Mouse (Mus musculus) forebrain, embryonic 10.5 days (tissue): ENCODE data around the gene Diras2. TPM values are rescaled to one million over a fixed set of nuclear protein-coding genes. Genes with fewer than 3 reads are reported as not detected.

Experiments used
- DNase-seq: peaks from one replicate; pipeline ENCODE4 v3.0.0-alpha.2; 2017; ENCODE audit warnings: low spot score; ENCODE audit errors: extremely low spot score
- H3K27ac ChIP-seq: fragments of 300-500 bp; sonication (generic); 2 replicates; pipeline ENCODE4 v1.5.1; 2016; ENCODE audit warnings: mild to moderate bottlenecking
- H3K27me3 ChIP-seq: fragments of 300-500 bp; sonication (generic); 2 replicates; pipeline ENCODE4 v1.6.1; 2016; ENCODE audit warnings: mild to moderate bottlenecking; ENCODE audit not compliant: poor library complexity, severe bottlenecking
- H3K36me3 ChIP-seq: fragments of 300-500 bp; sonication (generic); replicated peaks from 2 replicates; pipeline ENCODE4 v1.6.1; 2016; ENCODE audit warnings: mild to moderate bottlenecking, moderate library complexity
- H3K4me1 ChIP-seq: fragments of 300-500 bp; sonication (generic); 2 replicates; pipeline ENCODE4 v1.6.1; 2016
- H3K4me3 ChIP-seq: fragments of 300-500 bp; sonication (generic); 2 replicates; pipeline ENCODE4 v1.5.1; 2016; ENCODE audit warnings: mild to moderate bottlenecking, moderate library complexity
- H3K9me3 ChIP-seq: fragments of 300-500 bp; sonication (generic); 2 replicates; pipeline ENCODE4 v1.6.1; 2016; ENCODE audit warnings: mild to moderate bottlenecking, moderate library complexity
- WGBS: fragments of 180-500 bp; shearing (Covaris S2); methylation state at CpG from one replicate; pipeline ENCODE4 v1.1.7; 2016; 5-methylcytosine and 5-hydroxymethylcytosine counted together
- polyA plus RNA-seq: library from polyadenylated mRNA; unstranded; fragments of >200 nt; fragmentation: Nextera tagmentation; extraction: Ambion mirVana; gene quantifications from 2 replicates; pipeline ENCODE4 v1.2.1, GENCODE M21; 2016

Diras2 gene
- polyA plus RNA-seq, 1 experiment from 2014 or later = 0.05 TPM

GRCm38 (mm10) chr13:52459982-52460381, 71.1 kb downstream of the Diras2 start:
- 80% methylated on average over 7 of the region's 7 CpGs for WGBS
- DNase-seq = no peak

GRCm38 (mm10) chr13:52457889-52458324, 73.2 kb downstream of the Diras2 start:
- Histone ChIP-seq H3K4me1 (peaks cover 10% of the 10 kb centered on the region), H3K27me3 (no peaks in the 10 kb centered on the region), H3K36me3 (no peaks in the 10 kb centered on the region), H3K27ac (peak overlapping the region; percentile 44; the same call in 1 of the 2 replicates), H3K4me3 (no peak overlapping the region), H3K9me3 (no peaks in the 10 kb centered on the region)
- WGBS = 53% methylated on average over 11 of the region's 11 CpGs
- DNase-seq = peak; percentile 25

More at GRCm38 (mm10) chr13:52459982-52460381, 71.1 kb downstream of the Diras2 start:
- Histone ChIP-seq H3K4me3 (no peak overlapping the region), H3K27ac (no peak overlapping the region), H3K27me3 (no peaks in the 10 kb centered on the region; the same call in 1 of the 2 replicates), H3K9me3 (no peaks in the 10 kb centered on the region), H3K4me1 (peaks cover 8% of the 10 kb centered on the region), H3K36me3 (no peaks in the 10 kb centered on the region)

GRCm38 (mm10) chr13:52457177-52457888, 73.7 kb downstream of the Diras2 start:
- H3K36me3 ChIP-seq = no peaks in the 10 kb centered on the region
- no peak overlapping the region for H3K4me3 ChIP-seq
- H3K27ac ChIP-seq = peak overlapping the region; percentile 44; the same call in 1 of the 2 replicates
- 82% methylated on average over 15 of the region's 15 CpGs for WGBS
- H3K27me3 ChIP-seq = no peaks in the 10 kb centered on the region
- no peaks in the 10 kb centered on the region for H3K9me3 ChIP-seq
- DNase-seq = no peak
- H3K4me1 ChIP-seq = peaks cover 14% of the 10 kb centered on the region

- 48% methylated on average over 9 of the region's 9 CpGs for WGBS
- no peak overlapping the region for H3K4me3 ChIP-seq
- H3K4me1 ChIP-seq = peaks cover 16% of the 10 kb centered on the region
- DNase-seq = no peak
- no peaks in the 10 kb centered on the region for H3K27me3 ChIP-seq
- no peaks in the 10 kb centered on the region for H3K9me3 ChIP-seq
- H3K36me3 ChIP-seq = no peaks in the 10 kb centered on the region
- H3K27ac ChIP-seq = no peak overlapping the region
Observed at GRCm38 (mm10) chr13:52455329-52455728, 75.8 kb downstream of the Diras2 start.

GRCm38 (mm10) chr13:52454708-52455250, 76.3 kb downstream of the Diras2 start:
- no peak overlapping the region for H3K27ac ChIP-seq
- no peaks in the 10 kb centered on the region for H3K36me3 ChIP-seq
- peaks cover 16% of the 10 kb centered on the region for H3K4me1 ChIP-seq
- no peak overlapping the region for H3K4me3 ChIP-seq
- no peaks in the 10 kb centered on the region for H3K9me3 ChIP-seq
- WGBS = 89% methylated on average over 11 of the region's 11 CpGs
- H3K27me3 ChIP-seq = no peaks in the 10 kb centered on the region
- DNase-seq = no peak

Other genes with a start within 250 kb of the Diras2 start
- gene Syk, start 51.9 kb upstream of the Diras2 start, polyA plus RNA-seq = 2.1 and 2.3 TPM in 2 replicates